Mouse (Mus musculus) testis, adult 2 months (tissue): ENCODE data around the gene Gm17606.

Experiments used
- CTCF ChIP-seq: fragments of 200-500 bp; IDR thresholded peaks from 2 replicates; pipeline ENCODE4 v1.5.1; 2012; ENCODE audit warnings: low read depth, mild to moderate bottlenecking, inconsistent platforms, low read length, moderate library complexity; ENCODE audit not compliant: control insufficient read depth, insufficient read depth, insufficient replicate concordance
- POLR2A ChIP-seq: fragments of 200-500 bp; IDR thresholded peaks from 2 replicates; pipeline ENCODE4 v1.6.1; 2012; ENCODE audit warnings: low read depth, mild to moderate bottlenecking, inconsistent platforms, low read length, moderate library complexity; ENCODE audit not compliant: control insufficient read depth

DNA sequence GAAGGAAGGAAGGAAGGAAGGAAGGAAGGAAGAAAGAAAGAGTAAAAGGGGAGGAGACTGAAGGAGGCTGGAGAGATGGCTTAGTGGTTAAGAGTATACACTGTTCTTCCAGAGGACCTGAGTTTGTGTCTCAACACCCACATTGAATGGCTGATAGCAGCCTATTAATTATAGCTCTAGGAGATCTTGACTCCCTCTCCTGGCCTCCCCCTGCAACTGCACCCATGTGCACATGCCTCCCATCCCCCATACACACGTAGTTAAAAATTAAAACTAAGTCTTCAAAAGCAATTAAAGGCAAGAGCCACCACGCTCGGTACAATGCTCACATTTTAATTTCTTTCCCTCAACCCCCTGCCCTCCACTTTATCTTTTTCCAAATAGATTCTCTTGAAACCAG is 46.7 kb upstream of the Gm17606 start:
- TF ChIP-seq CTCF: peak; percentile 66; the same call in 1 of the 2 replicates
- TF ChIP-seq POLR2A: no peak
